Mouse (Mus musculus): ENCODE measurements around the gene Gm29423. TPM values are rescaled to one million over a fixed set of nuclear protein-coding genes. Genes with fewer than 3 reads are reported as not detected.

Gm29423 gene
- polyA plus RNA-seq (2017; shearing (Covaris generic)), result not detected

GRCm38 (mm10) chrY:70303187-70303586 is at the start of gene Gm29423, which contains the start of gene Gm29644:
Gm29423 (minus strand) TSS chrY:70303287.
Gm29644 (minus strand) TSS chrY:70303343.

GRCm38 (mm10) chrY:70273542-70273941 is 29.5 kb downstream of the Gm29423 start, which contains the start of gene Gm21118:
Gm21118 (minus strand) TSS chrY:70273642.

Other genes starting within 250 kb of the Gm29423 start
- not detected for gene Gm21118, start 29.6 kb downstream of the Gm29423 start, polyA plus RNA-seq (2017; shearing (Covaris generic))
- gene Gm29644, start 56 bp upstream of the Gm29423 start, polyA plus RNA-seq (2017; shearing (Covaris generic)), result not detected
- not detected for gene Gm20888, start 138.6 kb upstream of the Gm29423 start, polyA plus RNA-seq (2017; shearing (Covaris generic))

All from inflammation-experienced regulatory T-cells, adult 16 weeks (primary cell).